Mouse (Mus musculus): ENCODE data around the gene Serinc3. TPM values are rescaled to one million over a fixed set of nuclear protein-coding genes. Genes with fewer than 3 reads are reported as not detected.
"Not testable (repeated sequence)": the region's sequence is repeated elsewhere in the genome, so short reads cannot be mapped to it uniquely, and the experiment has no call there.

Serinc3 gene
- total RNA-seq (2021), result 100 to 1,000 TPM; 224 to 251 TPM

DNA sequence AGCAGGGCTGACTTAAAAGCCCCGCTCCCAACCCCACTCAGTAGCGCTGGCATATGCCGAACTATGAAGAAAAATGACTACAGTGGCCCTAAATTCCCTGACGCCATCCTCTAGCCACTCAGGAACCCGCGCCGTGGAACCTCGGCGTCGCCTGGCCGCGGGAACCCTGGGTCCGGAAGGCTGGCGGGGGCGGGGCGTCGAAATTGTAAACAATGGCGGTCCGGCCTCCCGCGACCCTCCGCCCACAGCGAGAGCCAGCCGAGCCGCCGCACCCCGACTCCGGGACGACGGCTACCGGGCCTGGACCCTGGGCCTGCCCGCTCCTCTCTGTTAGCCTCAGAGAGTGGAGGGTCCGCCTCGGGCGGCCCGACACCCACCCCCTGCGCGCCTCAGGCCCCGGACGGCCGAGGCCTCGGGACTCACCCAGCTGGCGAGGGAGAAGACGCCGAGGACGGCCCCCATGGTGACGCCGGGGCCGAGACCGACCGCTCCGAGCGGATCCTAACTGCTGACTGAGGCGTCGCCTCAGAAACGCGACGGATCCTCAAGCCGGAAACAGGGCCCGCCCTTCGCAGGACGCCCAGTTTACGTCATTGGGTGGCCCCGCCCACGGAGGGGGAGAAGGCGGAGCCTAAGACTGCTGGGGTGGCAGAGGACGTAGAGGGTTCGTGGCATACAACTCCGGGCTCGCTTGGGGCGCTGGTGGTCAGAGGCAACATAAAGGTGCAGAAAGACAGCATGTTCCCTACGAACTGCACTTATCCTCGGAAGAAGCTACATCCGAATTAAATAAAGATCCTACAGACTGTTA is at the start of gene Serinc3:
TSS of gene Serinc3 (minus strand) at position 557 of the 811 bp plus-strand sequence.
- intact Hi-C loops (cut with DNase I), result loop anchor here (1.0 to 2.0 kb wide), 2 partner anchors 14 to 75 kb away; partner anchors contain the start of gene Pkig
- peak; percentile 97 for DNase-seq (ENCODE audit: low spot score in 2 of 2)

DNA sequence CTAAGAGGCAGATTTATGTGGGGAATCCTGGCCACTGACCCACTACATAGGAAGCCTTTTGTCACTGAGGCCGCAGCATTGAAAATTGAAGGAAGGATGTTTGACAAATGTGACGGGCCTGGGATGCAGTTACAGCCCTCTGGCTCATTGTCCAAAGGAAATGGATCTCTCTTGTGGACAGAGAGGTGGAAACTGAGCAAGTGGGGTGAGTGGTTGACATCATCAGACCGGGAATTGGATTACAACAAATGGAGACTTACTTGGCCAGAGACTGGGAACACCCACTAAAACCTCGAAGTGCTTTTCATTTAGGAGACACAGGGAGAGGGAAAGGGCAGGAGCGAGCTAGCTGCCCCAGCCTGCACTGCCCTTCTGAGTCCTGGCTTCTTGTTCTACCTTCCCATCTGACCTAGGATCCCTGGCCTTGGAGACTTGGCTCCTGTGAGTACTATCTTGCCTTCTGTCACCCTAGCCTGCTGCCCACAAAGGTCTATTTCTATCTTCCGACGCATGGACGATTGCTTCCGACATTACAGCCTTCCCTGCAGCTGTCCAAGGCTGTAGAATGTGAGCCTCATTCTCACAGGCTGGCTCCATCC is 48.9 kb upstream of the Serinc3 start:
- no peak for DNase-seq (ENCODE audit: low spot score in 2 of 2)
- intact Hi-C loops (cut with DNase I), result no loop called here

DNA sequence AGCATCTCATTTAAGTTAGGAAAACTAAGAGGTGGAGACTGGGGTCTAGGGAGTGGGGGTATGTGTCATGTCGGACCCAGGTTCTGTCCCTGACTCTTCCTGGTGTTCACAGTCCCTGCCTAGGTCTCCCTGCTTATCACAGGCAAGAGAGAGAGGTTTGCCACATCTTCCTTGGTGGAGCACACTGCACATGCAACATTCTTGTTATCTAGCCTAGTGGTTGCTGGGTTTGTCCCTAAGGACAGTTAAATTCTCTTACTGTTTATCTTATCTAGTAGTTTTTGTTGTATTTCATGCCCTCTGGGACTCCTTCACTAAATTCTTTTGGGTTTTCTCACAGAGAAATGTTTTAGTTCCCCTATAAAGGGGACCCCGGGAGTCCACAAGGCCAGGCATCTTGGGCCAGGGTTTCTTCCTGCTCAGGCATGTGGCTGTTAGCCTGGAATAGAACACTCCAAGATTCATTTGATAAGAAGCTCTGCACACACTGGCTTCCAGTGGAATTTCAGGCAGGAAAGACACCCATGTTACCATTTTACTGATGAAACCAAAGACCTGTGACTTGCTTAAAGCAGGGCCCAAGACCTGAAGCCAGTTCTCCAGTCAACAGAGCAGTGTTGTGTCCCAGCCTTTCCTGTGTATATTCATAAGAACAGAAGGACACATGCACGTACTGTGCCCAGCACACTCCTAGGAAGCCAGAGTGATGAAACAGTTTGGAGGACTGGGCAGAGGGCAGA is 48.1 kb upstream of the Serinc3 start:
- DNase-seq (ENCODE audit: low spot score in 2 of 2), result no peak
- intact Hi-C loops (cut with DNase I), result no loop called here

DNA sequence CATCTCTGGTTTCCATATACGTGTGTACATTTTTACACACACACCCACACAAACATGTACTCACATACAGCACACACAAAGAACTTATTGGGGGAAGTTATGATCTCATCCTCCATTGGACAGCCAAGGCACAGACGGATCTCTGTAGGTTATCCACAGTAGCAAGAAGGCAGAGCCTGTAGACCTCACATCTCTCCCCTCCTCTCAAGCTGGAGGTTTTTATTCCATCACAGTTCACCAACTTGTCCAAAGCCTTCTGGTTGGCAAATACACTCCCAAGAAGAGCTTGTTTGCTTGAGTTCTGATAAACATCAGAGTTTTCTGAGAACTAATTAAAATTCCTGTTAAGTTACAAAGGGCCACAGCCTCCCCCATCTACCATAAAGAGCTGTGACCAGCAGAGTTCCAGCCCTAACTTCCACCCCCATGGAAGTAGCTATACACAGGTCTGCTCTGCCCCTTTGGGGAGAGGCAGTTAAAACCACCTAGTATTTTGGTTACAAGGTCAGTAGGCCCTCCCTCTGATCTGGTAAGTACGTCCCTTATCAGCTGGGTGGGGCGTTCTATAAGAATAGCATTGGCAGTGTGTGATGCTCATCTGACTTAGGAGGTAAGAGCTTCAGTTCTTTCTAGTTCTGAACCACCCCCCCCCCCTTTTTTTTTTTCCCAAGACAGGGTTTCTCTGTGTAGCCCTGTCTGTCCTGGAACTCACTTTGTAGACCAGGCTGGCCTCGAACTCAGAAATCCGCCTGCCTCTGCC is 47.1 kb upstream of the Serinc3 start:
- DNase-seq (ENCODE audit: low spot score in 2 of 2), result no peak
- intact Hi-C loops (cut with DNase I), result no loop called here

DNA sequence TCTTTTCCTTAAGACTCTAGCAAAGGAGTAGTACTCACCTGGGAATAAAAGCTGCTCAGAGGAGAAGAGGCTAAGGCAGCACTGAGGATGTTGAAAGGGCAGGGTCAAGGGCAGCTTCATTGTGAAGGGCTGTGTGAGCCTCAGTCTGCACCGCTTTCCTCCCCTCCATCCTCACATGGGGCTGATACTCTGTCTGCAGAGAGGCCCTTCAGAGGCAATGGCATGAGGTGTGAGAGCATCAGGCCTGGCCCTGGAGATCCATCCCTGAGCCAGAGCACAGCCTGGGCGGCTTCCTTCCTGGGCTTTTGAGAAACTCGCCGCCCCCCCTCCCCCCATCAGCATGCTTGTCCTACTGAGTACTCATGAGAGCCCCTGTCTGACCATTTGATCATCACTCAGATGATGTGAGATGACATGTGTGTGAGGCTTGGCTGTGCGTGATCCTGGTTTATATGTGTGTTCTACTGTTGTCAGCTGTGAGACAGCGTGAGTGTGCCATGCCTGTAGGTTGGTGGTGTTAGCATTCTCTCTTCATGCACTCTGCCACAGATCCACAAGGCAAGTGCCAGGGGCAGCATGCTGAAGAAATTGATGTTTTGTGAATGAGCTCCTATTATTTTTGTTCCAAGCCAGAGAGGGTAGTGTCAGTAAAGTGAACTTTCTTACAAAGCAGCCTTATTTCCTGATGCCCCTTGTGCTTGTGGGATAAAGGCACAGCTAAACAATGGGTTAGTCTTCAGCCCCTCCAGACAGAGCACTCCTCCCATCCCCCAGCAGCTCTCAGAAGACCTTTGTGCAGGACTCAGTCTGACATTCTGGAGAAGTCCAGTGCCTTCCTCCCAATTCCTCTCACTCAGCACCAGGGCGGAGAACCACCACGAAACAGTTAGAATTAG is 45.7 kb upstream of the Serinc3 start:
- intact Hi-C loops (cut with DNase I), result no loop called here
- DNase-seq (ENCODE audit: low spot score in 2 of 2), result no peak

DNA sequence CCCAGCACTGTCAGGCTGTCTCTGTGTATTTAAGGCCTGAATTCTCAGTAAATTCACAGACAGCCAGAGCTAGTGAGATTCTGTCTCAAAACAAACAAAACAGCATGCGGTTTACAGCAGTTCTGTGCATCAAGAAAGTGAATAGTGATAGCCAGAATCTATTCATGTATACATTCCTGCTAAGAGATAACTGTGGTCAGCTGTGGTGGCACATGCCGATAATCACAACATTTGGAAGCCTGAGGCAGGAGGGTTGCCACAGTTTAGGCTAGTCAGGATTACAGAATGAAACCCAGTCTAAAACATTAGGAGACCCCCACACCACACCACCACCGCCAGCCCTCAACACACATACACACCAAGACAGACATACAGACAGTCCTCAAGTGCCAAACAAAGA is 44.8 kb upstream of the Serinc3 start:
- no peak for DNase-seq (ENCODE audit: low spot score in 2 of 2)
- intact Hi-C loops (cut with DNase I), result no loop called here

DNA sequence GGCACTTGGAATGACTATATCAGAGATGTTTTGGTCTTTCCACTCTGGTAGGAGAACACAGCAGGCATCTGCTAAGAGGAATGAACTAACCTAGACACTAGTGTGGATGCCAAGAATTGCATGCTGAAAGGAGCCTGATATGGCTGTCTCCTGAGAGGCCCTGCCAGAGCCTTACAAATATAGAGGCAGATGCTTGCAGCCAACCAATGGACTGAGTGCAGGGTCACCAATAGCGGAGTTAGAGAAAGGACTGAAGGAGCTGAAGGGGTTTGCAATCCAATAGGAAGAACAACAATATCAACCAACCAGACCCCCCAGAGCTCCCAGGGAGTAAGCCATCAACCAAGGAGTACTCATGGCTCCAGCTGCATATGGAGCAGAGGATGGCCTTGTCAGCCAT is 43.4 kb upstream of the Serinc3 start:
- DNase-seq (ENCODE audit: low spot score in 2 of 2); intact Hi-C loops (cut with DNase I): not testable (repeated sequence)

DNA sequence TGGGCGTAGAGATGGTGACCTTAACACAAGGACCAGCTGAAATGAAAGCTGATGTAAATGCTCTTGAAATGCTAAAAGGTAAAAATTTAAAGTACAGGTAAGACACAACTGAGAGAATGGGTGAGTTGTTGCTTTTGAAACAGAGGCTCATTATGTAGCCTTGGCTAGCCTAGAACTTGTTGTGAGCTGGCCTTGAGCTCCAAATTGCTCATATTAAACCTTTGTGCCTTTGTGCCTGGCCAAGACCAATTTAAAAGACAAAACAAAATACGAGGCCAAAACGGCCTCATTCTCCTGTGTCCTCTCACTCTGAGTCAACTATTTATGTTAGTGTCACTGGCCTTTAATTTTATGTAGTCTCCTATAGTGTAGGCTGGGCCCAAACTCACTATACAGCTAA is 42.0 kb upstream of the Serinc3 start:
- intact Hi-C loops (cut with DNase I), result no loop called here

DNA sequence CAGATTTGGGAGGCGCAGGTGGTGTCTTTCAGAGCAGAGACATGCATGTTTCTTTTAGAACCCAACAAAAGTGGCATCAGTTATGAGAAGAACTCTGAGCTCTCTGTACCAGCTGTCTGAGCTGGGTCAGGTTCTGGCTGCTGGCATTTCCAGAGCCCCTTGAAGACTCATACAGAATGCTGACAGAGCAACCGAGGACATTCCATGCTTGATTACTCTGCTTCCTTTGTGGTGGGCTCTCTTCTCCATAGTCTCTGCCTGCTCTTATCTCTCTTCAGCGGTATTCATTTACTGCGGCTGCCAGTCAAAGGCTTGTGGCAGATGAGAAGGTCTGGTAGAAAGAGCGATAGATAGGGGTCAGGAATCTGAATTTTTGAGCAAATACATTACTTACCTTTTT is 41.3 kb upstream of the Serinc3 start:
- intact Hi-C loops (cut with DNase I), result no loop called here
- DNase-seq (ENCODE audit: low spot score in 2 of 2), result no peak

More for the DNA sequence above, 42.0 kb upstream of the Serinc3 start:
- no peak for DNase-seq (ENCODE audit: low spot score in 2 of 2)

DNA sequence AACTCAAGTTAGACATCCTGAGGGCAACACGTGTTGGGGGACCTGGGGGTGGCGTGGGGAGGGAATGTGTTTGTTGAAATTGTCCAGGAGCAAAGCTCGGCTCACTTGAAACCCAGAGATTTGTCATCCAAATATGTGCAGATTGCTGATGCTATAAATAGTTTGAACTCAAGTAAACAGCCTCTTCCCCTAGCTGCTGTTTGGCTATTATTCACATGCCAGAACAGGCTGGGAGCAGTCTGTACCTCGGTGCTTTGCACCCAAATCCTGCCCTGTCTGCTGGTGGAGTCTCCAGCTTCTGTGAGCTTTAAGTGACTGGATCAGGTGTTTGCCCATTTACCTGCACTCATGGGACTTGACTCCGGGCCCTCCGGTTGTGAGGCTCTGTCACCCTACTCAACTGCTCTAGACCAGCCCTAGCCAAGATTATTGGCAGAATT is 40.9 kb upstream of the Serinc3 start:
- peak; percentile 60 to 64 for DNase-seq (ENCODE audit: low spot score in 2 of 2)
- intact Hi-C loops (cut with DNase I), result no loop called here

DNA sequence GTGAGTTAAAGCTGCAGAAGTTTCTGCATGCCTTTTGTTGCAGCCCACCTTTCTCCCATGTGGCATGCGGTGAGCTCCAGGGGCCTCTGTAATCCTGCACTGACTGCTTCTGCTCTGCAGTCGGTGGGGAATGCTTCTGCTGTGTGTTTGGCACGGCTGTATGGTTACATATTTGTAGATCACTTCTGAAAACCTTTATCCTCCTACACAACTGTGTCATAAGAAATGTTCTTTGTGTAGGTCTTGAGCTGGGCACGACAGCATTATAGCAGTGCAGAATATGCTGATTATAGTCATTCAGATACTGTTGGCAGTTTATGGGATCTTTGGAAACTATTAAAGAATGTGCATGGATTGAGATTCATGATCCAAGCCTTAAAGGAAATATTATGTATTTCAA is 40.4 kb upstream of the Serinc3 start:
- intact Hi-C loops (cut with DNase I), result no loop called here
- peak; percentile 37 to 42 for DNase-seq (ENCODE audit: low spot score in 2 of 2)

DNA sequence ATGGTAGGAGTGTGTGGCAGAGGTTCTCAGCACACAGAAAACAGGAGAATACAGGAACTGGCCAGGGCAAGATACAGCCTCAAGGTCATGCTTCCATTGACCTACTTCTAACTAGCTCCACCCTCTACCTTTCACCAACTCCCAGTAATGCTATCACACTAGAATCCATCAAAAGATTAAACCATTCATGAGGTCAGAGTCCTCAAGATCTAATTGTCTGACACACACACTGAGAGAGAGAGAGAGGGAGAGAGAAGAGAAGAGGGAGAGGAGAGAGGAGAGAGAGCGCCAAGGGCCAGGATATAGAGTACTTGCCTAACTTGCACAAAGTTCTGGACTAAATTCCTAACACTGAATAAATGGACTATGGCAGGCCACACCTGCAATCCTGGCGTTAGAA is 37.4 kb upstream of the Serinc3 start:
- DNase-seq (ENCODE audit: low spot score in 2 of 2), result no peak
- intact Hi-C loops (cut with DNase I), result no loop called here

DNA sequence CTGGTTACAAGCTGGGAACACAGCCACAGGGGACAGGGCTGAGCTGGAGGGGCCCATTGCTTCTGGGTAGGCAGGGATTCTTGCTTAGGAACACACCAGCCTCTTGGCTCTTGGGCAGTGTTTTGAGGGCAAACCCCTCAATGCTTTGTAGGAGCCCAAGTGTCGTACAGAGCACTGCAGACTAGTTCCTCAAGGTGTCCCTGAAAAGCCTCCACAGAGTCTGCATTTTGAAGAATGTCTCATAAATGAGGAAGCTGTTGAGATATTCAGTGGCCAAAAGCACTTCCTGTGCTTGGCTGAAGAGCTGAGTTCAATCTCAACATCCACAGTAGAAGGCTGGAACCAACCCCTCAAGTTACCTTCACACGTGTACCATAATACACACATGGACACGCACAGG is 31.8 kb upstream of the Serinc3 start:
- intact Hi-C loops (cut with DNase I), result no loop called here
- no peak for DNase-seq (ENCODE audit: low spot score in 2 of 2)

DNA sequence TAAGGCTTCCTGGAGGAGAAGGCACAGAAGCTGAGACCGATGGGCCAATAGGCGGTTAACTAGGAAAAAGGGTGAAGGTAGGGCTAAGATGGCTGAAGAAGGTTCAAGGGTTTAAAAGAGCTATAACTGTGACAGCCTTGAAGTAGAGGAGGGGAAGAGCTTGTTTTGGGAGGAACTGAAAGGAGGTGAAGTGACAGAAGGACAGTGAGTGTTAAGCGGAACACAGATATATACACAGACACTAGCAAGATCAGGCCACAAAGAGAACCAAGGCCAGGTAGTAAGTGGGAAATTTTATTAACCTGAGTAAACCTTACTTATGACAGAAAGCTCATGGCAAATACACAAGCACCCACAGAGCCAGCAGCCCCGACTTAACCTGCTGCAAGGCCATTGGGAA is 31.4 kb upstream of the Serinc3 start:
- DNase-seq (ENCODE audit: low spot score in 2 of 2), result no peak
- intact Hi-C loops (cut with DNase I), result no loop called here

DNA sequence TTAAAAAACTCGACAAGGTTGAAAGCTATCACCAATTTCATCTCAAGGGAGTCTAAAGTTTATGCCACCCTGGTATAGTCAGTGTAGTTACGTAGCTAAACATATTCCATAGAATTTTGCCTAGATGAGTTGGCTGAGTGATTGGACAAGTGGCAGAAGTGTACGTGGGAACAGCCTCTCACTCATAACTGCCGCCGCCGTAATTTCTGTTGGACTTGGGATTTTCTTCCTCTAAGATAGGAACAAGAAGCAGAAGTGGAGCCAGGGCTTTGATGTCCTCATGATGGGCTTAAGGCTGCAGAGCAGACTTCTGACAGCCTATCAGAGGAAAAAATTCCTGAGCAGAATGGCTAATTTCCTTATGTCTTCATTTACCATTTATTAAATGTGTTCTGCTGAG is 30.7 kb upstream of the Serinc3 start:
- no peak for DNase-seq (ENCODE audit: low spot score in 2 of 2)
- intact Hi-C loops (cut with DNase I), result loop anchor here (1.0 kb wide), 2 partner anchors 14 to 28 kb away; no protein-coding TSS in a partner anchor

DNA sequence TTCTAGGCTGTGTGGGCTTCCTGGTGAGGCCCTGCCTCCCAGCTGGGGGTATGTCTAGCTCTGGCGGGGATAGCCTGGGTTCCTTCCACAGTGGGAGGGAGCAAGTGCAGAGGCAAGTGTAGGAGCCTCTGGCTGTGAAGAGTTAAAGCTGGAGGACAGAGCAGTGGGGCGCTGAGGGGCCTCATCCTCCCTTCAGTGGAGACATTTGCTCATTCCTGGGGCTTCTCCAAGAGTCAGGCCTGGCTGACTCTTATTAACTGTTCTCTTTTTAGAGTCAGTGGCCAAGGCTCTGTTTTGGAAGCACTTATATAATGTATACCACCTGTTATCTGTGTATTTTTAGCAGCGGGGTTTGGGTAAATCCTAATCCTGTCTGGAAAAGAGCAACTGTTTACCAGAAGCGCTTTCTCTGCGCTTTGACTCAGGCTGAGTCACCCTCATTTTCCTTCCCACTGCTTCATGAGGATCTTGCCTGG is 30.3 kb upstream of the Serinc3 start:
- intact Hi-C loops (cut with DNase I), result loop anchor here (1.0 kb wide), 2 partner anchors 14 to 28 kb away; no protein-coding TSS in a partner anchor
- peak; percentile 43 to 51 for DNase-seq (ENCODE audit: low spot score in 2 of 2)

DNA sequence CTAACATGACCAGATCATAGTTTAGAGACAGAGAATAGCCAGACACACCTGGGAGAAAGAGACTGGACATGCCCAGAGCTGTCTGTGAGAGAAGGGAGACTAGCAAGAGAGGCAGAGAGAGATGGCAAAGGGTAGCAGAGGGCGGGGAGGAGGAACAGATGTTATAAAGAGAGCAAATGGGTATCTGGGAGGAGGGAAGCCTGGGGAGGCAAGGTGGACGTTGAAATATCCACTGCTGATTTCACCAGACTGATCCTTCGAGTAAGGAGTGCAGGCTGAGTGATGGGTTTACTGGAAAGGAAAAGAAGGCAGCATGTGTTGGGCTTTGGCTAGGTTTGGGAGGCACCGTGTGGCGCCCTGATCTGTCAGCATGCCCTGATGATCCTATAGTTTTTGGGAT is 29.5 kb upstream of the Serinc3 start:
- DNase-seq (ENCODE audit: low spot score in 2 of 2), result no peak
- intact Hi-C loops (cut with DNase I), result no loop called here

DNA sequence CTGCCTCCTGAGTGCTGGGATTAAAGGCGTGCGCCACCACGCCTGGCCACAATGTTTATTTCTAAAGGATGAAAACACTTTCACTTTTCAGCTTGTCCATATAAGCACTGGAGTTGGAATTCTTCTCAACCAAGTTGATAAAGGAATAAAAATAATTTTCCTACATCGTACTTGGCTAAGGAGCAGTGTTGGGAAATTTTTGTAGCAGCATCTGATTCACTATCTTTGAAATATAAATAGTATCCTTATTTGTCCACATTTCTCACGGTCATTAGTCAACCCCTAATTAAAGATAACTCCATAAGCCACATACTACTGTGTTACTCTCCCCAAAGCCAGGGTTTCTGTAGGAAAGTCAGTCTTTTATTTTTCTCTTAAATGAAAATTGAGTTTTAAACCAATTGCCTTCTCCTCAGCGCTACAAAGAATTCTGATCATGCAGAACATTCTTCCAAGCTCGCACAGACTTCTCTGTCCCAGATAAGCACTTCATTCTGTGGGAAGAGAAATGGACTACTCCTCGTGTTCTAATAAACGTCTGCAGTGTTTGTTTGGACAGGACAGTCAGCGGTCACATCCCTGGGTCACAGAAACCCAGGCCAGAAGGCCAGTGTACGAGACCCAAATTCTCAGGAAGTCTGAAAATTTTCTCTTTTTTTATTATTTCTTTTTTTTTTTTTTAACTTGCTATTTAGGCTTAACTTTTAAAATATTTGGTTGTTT is 26.1 kb upstream of the Serinc3 start:
- no peak for DNase-seq (ENCODE audit: low spot score in 2 of 2)
- intact Hi-C loops (cut with DNase I), result no loop called here

All from left cerebral cortex, postnatal 36 days (tissue).